Mouse (Mus musculus): ENCODE data around the gene Nkx2-3. TPM values are rescaled to one million over a fixed set of nuclear protein-coding genes. Genes with fewer than 3 reads are reported as not detected.
A peak's percentile ranks its signal among the peaks of the same experiment; 100 is the strongest.

Nkx2-3 gene
- not detected for total RNA-seq (2021)

- no peak for DNase-seq (ENCODE audit: low spot score)
- intact Hi-C loops (cut with DNase I) = loop anchor here (5.0 kb wide), 1 partner anchor 40 kb away; no protein-coding TSS in a partner anchor
Observed at GRCm38 (mm10) chr19:43612051-43612450, at the start of gene Nkx2-3. Nkx2-3 (plus strand) TSS chr19:43612325.

GRCm38 (mm10) chr19:43563166-43563565 is 49.0 kb upstream of the Nkx2-3 start:
- no peak for DNase-seq (ENCODE audit: low spot score)
- intact Hi-C loops (cut with DNase I) = no loop called here

GRCm38 (mm10) chr19:43568298-43568697 is 43.8 kb upstream of the Nkx2-3 start:
- intact Hi-C loops (cut with DNase I) = no loop called here

GRCm38 (mm10) chr19:43569133-43569532 is 43.0 kb upstream of the Nkx2-3 start:
- DNase-seq (ENCODE audit: low spot score) = no peak
- intact Hi-C loops (cut with DNase I) = no loop called here

More at GRCm38 (mm10) chr19:43568298-43568697, 43.8 kb upstream of the Nkx2-3 start:
- no peak for DNase-seq (ENCODE audit: low spot score)

GRCm38 (mm10) chr19:43570831-43571790 is 41.0 kb upstream of the Nkx2-3 start:
- intact Hi-C loops (cut with DNase I) = loop anchor here (2.0 to 5.0 kb wide), 3 partner anchors 39 to 84 kb away; partner anchors contain the start of gene Nkx2-3
- DNase-seq (ENCODE audit: low spot score) = peak; percentile 42

GRCm38 (mm10) chr19:43579081-43579796 is 32.9 kb upstream of the Nkx2-3 start:
- intact Hi-C loops (cut with DNase I) = no loop called here

GRCm38 (mm10) chr19:43581185-43581584 is 30.9 kb upstream of the Nkx2-3 start:
- intact Hi-C loops (cut with DNase I) = no loop called here
- no peak for DNase-seq (ENCODE audit: low spot score)

More at GRCm38 (mm10) chr19:43579081-43579796, 32.9 kb upstream of the Nkx2-3 start:
- DNase-seq (ENCODE audit: low spot score) = no peak

- intact Hi-C loops (cut with DNase I) = no loop called here
- no peak for DNase-seq (ENCODE audit: low spot score)
Observed at GRCm38 (mm10) chr19:43583192-43583591, 28.9 kb upstream of the Nkx2-3 start.

- intact Hi-C loops (cut with DNase I) = no loop called here
- DNase-seq (ENCODE audit: low spot score) = no peak
Observed at GRCm38 (mm10) chr19:43583595-43583994, 28.5 kb upstream of the Nkx2-3 start.

GRCm38 (mm10) chr19:43584788-43585187 is 27.3 kb upstream of the Nkx2-3 start:
- intact Hi-C loops (cut with DNase I) = no loop called here
- no peak for DNase-seq (ENCODE audit: low spot score)

GRCm38 (mm10) chr19:43592026-43592425 is 20.1 kb upstream of the Nkx2-3 start:
- no peak for DNase-seq (ENCODE audit: low spot score)
- intact Hi-C loops (cut with DNase I) = no loop called here

GRCm38 (mm10) chr19:43596981-43597380 is 15.1 kb upstream of the Nkx2-3 start:
- no peak for DNase-seq (ENCODE audit: low spot score)
- intact Hi-C loops (cut with DNase I) = no loop called here

- DNase-seq (ENCODE audit: low spot score) = no peak
- intact Hi-C loops (cut with DNase I) = no loop called here
Observed at GRCm38 (mm10) chr19:43598741-43599660, 13.1 kb upstream of the Nkx2-3 start.

- intact Hi-C loops (cut with DNase I) = loop anchor here (5.0 kb wide), 1 partner anchor 213 kb away; the partner anchor contains the start of gene Hpse2
- no peak for DNase-seq (ENCODE audit: low spot score)
Observed at GRCm38 (mm10) chr19:43599776-43600544, 12.2 kb upstream of the Nkx2-3 start.

- no peak for DNase-seq (ENCODE audit: low spot score)
- intact Hi-C loops (cut with DNase I) = loop anchor here (5.0 kb wide), 1 partner anchor 213 kb away; the partner anchor contains the start of gene Hpse2
Observed at GRCm38 (mm10) chr19:43600545-43601331, 11.4 kb upstream of the Nkx2-3 start.

- DNase-seq (ENCODE audit: low spot score) = no peak
- intact Hi-C loops (cut with DNase I) = loop anchor here (5.0 kb wide), 1 partner anchor 214 kb away; the partner anchor contains the start of gene Hpse2
Observed at GRCm38 (mm10) chr19:43601440-43601839, 10.7 kb upstream of the Nkx2-3 start.

GRCm38 (mm10) chr19:43601996-43602590 is 10.0 kb upstream of the Nkx2-3 start:
- DNase-seq (ENCODE audit: low spot score) = no peak
- intact Hi-C loops (cut with DNase I) = loop anchor here (5.0 kb wide), 1 partner anchor 215 kb away; the partner anchor contains the start of gene Hpse2

All from heart, postnatal 25 days (tissue).